Mouse (Mus musculus): ENCODE measurements at regions not wholly inside any gene's neighbourhood (a gene's known extent, or its start where the extent isn't known, plus 50 kb on each side); places are given as distances from the start of the nearest gene placed in this dataset.
A peak's percentile ranks its signal among the peaks of the same experiment; 100 is the strongest.

- H3K27ac ChIP-seq, result no peak overlapping the region
- no peaks in the 10 kb centered on the region for H3K4me1 ChIP-seq
- H3K4me3 ChIP-seq, result no peak overlapping the region
- no peaks in the 10 kb centered on the region for H3K36me3 ChIP-seq
- H3K9ac ChIP-seq, result no peak overlapping the region
- no peaks in the 10 kb centered on the region for H3K9me3 ChIP-seq
- no peak for ATAC-seq (ENCODE audit: borderline replicate concordance, extremely low read depth, low FRiP score, low TSS enrichment)
- H3K27me3 ChIP-seq, result no peaks in the 10 kb centered on the region
- H3K4me2 ChIP-seq, result no peak overlapping the region
- 66% methylated on average over 4 of the region's 4 CpGs for WGBS
These were observed 164.2 kb downstream of the Twistnb start for GRCm38 (mm10) chr12:33593685-33594084.

GRCm38 (mm10) chr12:33605393-33605792 lies 176.0 kb downstream of the Twistnb start:
- no peak overlapping the region for H3K9ac ChIP-seq
- 56% methylated on average over 4 of the region's 4 CpGs for WGBS
- H3K27ac ChIP-seq, result no peak overlapping the region
- ATAC-seq (ENCODE audit: borderline replicate concordance, extremely low read depth, low FRiP score, low TSS enrichment), result no peak
- H3K4me2 ChIP-seq, result no peak overlapping the region
- no peaks in the 10 kb centered on the region for H3K4me1 ChIP-seq
- no peaks in the 10 kb centered on the region for H3K36me3 ChIP-seq
- no peaks in the 10 kb centered on the region for H3K9me3 ChIP-seq
- no peaks in the 10 kb centered on the region for H3K27me3 ChIP-seq
- H3K4me3 ChIP-seq, result no peak overlapping the region

GRCm38 (mm10) chr12:33607811-33608602 lies 178.6 kb downstream of the Twistnb start:
- no peak overlapping the region for H3K9ac ChIP-seq
- no peaks in the 10 kb centered on the region for H3K36me3 ChIP-seq
- 60% methylated on average over 7 of the region's 7 CpGs for WGBS
- H3K9me3 ChIP-seq, result no peaks in the 10 kb centered on the region
- no peak overlapping the region for H3K27ac ChIP-seq
- no peak overlapping the region for H3K4me2 ChIP-seq
- H3K4me1 ChIP-seq, result no peaks in the 10 kb centered on the region
- H3K27me3 ChIP-seq, result no peaks in the 10 kb centered on the region
- H3K4me3 ChIP-seq, result no peak overlapping the region
- ATAC-seq (ENCODE audit: borderline replicate concordance, extremely low read depth, low FRiP score, low TSS enrichment), result no peak

- ATAC-seq (ENCODE audit: borderline replicate concordance, extremely low read depth, low FRiP score, low TSS enrichment), result no peak
- 79% methylated on average over 3 of the region's 3 CpGs for WGBS
- no peak overlapping the region for H3K9ac ChIP-seq
- H3K9me3 ChIP-seq, result no peaks in the 10 kb centered on the region
- H3K36me3 ChIP-seq, result no peaks in the 10 kb centered on the region
- H3K4me2 ChIP-seq, result no peak overlapping the region
- H3K4me1 ChIP-seq, result no peaks in the 10 kb centered on the region
- no peak overlapping the region for H3K4me3 ChIP-seq
- no peak overlapping the region for H3K27ac ChIP-seq
- H3K27me3 ChIP-seq, result no peaks in the 10 kb centered on the region
These were observed 182.9 kb downstream of the Twistnb start for GRCm38 (mm10) chr12:33612378-33612777.

GRCm38 (mm10) chr12:33620391-33620790 lies 191.0 kb downstream of the Twistnb start:
- Histone ChIP-seq H3K9ac (no peak overlapping the region), H3K27ac (no peak overlapping the region), H3K27me3 (no peaks in the 10 kb centered on the region), H3K4me2 (no peak overlapping the region), H3K4me1 (no peaks in the 10 kb centered on the region), H3K36me3 (no peaks in the 10 kb centered on the region), H3K9me3 (no peaks in the 10 kb centered on the region), H3K4me3 (no peak overlapping the region)
- no peak for ATAC-seq (ENCODE audit: borderline replicate concordance, extremely low read depth, low FRiP score, low TSS enrichment)
- WGBS, result 34% methylated on average over 4 of the region's 4 CpGs

- H3K27me3 ChIP-seq, result no peaks in the 10 kb centered on the region
- no peak overlapping the region for H3K4me3 ChIP-seq
- H3K9ac ChIP-seq, result no peak overlapping the region
- H3K4me1 ChIP-seq, result no peaks in the 10 kb centered on the region
- no peaks in the 10 kb centered on the region for H3K9me3 ChIP-seq
- H3K27ac ChIP-seq, result no peak overlapping the region
- H3K4me2 ChIP-seq, result no peak overlapping the region
- WGBS, result 62% methylated on average over 4 of the region's 4 CpGs
- H3K36me3 ChIP-seq, result no peaks in the 10 kb centered on the region
- no peak for ATAC-seq (ENCODE audit: borderline replicate concordance, extremely low read depth, low FRiP score, low TSS enrichment)
These were observed 196.9 kb downstream of the Twistnb start for GRCm38 (mm10) chr12:33626092-33626882.

GRCm38 (mm10) chr12:33652597-33652996 lies 223.2 kb downstream of the Twistnb start:
- no peaks in the 10 kb centered on the region for H3K4me1 ChIP-seq
- H3K9me3 ChIP-seq, result no peaks in the 10 kb centered on the region
- H3K9ac ChIP-seq, result no peak overlapping the region
- 85% methylated on average over 1 of the region's 1 CpGs for WGBS
- H3K27me3 ChIP-seq, result no peaks in the 10 kb centered on the region
- H3K27ac ChIP-seq, result no peak overlapping the region
- no peaks in the 10 kb centered on the region for H3K36me3 ChIP-seq
- H3K4me2 ChIP-seq, result no peak overlapping the region
- ATAC-seq (ENCODE audit: borderline replicate concordance, extremely low read depth, low FRiP score, low TSS enrichment), result no peak
- H3K4me3 ChIP-seq, result no peak overlapping the region

- H3K9me3 ChIP-seq, result no peaks in the 10 kb centered on the region
- H3K27me3 ChIP-seq, result no peaks in the 10 kb centered on the region
- no peak for ATAC-seq (ENCODE audit: borderline replicate concordance, extremely low read depth, low FRiP score, low TSS enrichment)
- H3K36me3 ChIP-seq, result no peaks in the 10 kb centered on the region
- WGBS, result 69% methylated on average over 6 of the region's 6 CpGs
- H3K27ac ChIP-seq, result no peak overlapping the region
- H3K4me1 ChIP-seq, result no peaks in the 10 kb centered on the region
- H3K9ac ChIP-seq, result no peak overlapping the region
- H3K4me3 ChIP-seq, result no peak overlapping the region
- no peak overlapping the region for H3K4me2 ChIP-seq
These were observed 246.1 kb downstream of the Twistnb start for GRCm38 (mm10) chr12:33675508-33675907.

- H3K9me3 ChIP-seq, result no peaks in the 10 kb centered on the region
- H3K4me1 ChIP-seq, result no peaks in the 10 kb centered on the region
- H3K4me3 ChIP-seq, result no peak overlapping the region
- H3K36me3 ChIP-seq, result no peaks in the 10 kb centered on the region
- no peak overlapping the region for H3K4me2 ChIP-seq
- ATAC-seq (ENCODE audit: borderline replicate concordance, extremely low read depth, low FRiP score, low TSS enrichment), result no peak
- no peaks in the 10 kb centered on the region for H3K27me3 ChIP-seq
- H3K27ac ChIP-seq, result no peak overlapping the region
- 84% methylated on average over 3 of the region's 3 CpGs for WGBS
- no peak overlapping the region for H3K9ac ChIP-seq
These were observed 235.4 kb upstream of the Ferd3l start for GRCm38 (mm10) chr12:33692870-33693269.

- ATAC-seq (ENCODE audit: borderline replicate concordance, extremely low read depth, low FRiP score, low TSS enrichment), result peak; percentile 55; the same call in 1 of the 2 replicates
- 41% methylated on average over 3 of the region's 3 CpGs for WGBS
These were observed 213.8 kb upstream of the Ferd3l start for GRCm38 (mm10) chr12:33714392-33714791.

GRCm38 (mm10) chr12:33715997-33716396 lies 212.2 kb upstream of the Ferd3l start:
- Histone ChIP-seq H3K9ac (no peak overlapping the region), H3K27ac (no peak overlapping the region), H3K9me3 (no peaks in the 10 kb centered on the region), H3K4me3 (no peak overlapping the region), H3K4me1 (peaks cover 9% of the 10 kb centered on the region), H3K27me3 (no peaks in the 10 kb centered on the region), H3K4me2 (no peak overlapping the region), H3K36me3 (no peaks in the 10 kb centered on the region)
- peak; percentile 39; the same call in 1 of the 2 replicates for ATAC-seq (ENCODE audit: borderline replicate concordance, extremely low read depth, low FRiP score, low TSS enrichment)
- WGBS, result 49% methylated on average over 2 of the region's 2 CpGs

More at GRCm38 (mm10) chr12:33714392-33714791, 213.8 kb upstream of the Ferd3l start:
- Histone ChIP-seq H3K4me2 (no peak overlapping the region), H3K9ac (no peak overlapping the region), H3K9me3 (no peaks in the 10 kb centered on the region), H3K36me3 (no peaks in the 10 kb centered on the region), H3K27me3 (no peaks in the 10 kb centered on the region), H3K27ac (no peak overlapping the region), H3K4me3 (no peak overlapping the region), H3K4me1 (peaks cover 9% of the 10 kb centered on the region)

- H3K27me3 ChIP-seq, result no peaks in the 10 kb centered on the region
- WGBS, result 48% methylated on average over 4 of the region's 4 CpGs
- no peak overlapping the region for H3K9ac ChIP-seq
- H3K9me3 ChIP-seq, result no peaks in the 10 kb centered on the region
- no peaks in the 10 kb centered on the region for H3K36me3 ChIP-seq
- ATAC-seq (ENCODE audit: borderline replicate concordance, extremely low read depth, low FRiP score, low TSS enrichment), result no peak
- peaks cover 9% of the 10 kb centered on the region for H3K4me1 ChIP-seq
- H3K4me3 ChIP-seq, result no peak overlapping the region
- H3K27ac ChIP-seq, result no peak overlapping the region
- H3K4me2 ChIP-seq, result no peak overlapping the region
These were observed 211.2 kb upstream of the Ferd3l start for GRCm38 (mm10) chr12:33717053-33717452.

Measured in lung, embryonic 15.5 days (tissue).